Mouse (Mus musculus) MEL-GATA-1-ER (cell line): ENCODE results near the gene Zbtb1.
"Not testable (repeated sequence)": the region's sequence is repeated elsewhere in the genome, so short reads cannot be mapped to it uniquely, and the experiment has no call there.

Source experiments
- DNase-seq: peaks from one replicate; pipeline ENCODE4 v3.0.0-alpha.2; 2012; ENCODE audit warnings: low read depth; ENCODE audit errors: extremely low read depth

The Zbtb1 gene

DNA sequence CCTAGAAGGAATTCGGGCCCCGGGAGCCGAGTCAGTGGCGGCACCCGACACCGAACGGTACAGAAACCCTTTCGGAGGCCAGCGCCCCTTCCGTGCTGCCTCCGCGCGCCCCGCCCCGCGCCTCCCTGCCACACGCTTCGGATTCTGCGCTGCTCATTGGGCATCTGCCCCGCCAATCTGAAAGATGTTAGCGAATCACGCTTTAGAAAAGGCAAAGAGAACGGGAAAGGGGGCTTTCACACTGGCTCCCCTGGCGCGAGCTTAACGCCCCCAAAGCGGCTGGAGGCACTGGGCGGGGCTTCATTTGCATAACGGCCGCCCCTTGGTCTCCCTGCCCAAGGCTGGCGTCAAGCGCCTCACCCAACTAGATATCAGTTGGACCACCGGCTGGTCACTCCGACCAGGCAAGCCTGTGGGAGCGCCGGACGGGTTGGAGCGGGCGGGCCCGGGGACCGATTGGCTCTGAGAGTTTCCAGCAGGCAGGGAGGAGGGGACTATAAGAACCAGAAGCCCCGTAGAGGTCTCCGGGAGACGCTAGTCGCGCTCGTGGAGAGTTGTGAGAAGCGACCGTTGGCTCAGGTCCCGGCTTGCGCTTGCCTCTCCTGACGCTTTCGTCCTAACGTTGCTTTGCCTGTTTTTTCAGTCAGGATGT, 33.9 kb downstream of the Zbtb1 start, which contains the start of gene Hspa2:
TSS of gene Hspa2 (plus strand) at position 291 of the 652 bp plus-strand sequence.
- DNase-seq, result peak; percentile 96

DNA sequence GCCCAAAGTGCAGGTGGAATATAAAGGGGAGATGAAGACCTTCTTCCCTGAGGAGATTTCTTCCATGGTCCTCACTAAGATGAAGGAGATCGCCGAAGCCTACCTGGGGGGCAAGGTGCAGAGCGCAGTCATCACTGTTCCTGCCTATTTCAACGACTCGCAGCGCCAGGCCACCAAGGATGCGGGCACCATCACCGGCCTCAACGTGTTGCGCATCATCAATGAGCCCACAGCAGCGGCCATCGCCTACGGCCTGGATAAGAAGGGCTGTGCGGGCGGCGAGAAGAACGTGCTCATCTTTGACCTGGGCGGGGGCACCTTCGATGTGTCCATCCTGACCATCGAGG, 34.7 kb downstream of the Zbtb1 start:
- DNase-seq, result no peak

DNA sequence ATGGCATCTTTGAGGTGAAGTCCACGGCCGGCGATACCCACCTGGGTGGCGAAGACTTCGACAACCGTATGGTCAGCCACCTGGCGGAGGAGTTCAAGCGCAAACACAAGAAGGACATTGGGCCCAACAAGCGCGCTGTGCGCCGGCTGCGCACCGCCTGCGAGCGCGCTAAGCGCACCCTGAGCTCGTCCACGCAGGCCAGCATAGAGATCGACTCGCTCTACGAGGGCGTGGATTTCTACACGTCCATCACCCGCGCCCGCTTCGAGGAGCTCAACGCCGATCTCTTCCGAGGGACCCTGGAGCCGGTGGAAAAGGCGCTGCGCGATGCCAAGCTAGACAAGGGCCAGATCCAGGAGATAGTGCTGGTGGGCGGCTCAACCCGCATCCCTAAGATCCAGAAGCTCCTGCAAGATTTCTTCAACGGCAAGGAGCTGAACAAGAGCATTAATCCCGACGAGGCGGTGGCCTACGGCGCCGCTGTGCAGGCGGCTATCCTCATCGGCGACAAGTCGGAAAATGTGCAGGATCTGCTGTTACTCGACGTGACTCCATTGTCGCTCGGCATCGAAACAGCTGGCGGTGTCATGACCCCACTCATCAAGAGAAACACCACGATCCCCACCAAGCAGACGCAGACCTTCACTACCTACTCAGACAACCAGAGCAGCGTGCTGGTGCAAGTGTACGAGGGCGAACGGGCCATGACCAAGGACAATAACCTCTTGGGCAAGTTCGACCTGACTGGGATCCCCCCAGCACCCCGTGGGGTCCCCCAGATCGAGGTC, 35.3 kb downstream of the Zbtb1 start:
- no peak for DNase-seq

DNA sequence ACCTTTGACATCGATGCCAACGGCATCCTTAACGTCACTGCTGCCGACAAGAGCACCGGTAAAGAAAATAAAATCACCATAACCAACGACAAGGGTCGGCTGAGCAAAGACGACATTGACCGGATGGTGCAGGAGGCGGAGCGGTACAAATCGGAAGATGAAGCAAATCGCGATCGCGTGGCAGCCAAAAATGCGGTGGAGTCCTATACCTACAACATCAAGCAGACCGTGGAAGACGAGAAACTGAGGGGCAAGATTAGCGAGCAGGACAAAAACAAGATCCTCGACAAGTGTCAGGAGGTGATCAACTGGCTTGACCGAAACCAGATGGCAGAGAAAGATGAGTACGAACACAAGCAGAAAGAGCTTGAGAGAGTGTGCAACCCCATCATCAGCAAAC, 35.9 kb downstream of the Zbtb1 start:
- no peak for DNase-seq

DNA sequence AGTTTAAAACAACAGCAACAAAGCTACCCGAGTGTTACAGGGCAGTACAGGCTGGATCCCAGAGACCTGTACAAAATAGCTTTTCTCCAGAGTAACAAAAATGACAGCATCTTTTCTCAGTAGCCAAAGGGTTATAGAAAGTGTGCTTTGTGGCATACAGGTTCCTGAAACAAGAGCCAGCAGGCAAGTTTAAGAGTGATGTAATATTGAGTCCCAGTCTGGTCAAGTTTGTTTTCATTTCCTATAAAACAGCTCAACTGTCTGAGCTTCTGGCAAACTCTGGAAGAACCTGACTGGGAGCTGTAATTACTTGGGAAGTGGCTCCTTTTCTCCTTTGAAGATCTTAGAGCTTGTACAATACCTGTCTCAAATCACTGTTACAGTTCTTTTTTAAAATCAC, 37.1 kb downstream of the Zbtb1 start:
- DNase-seq, result no peak

DNA sequence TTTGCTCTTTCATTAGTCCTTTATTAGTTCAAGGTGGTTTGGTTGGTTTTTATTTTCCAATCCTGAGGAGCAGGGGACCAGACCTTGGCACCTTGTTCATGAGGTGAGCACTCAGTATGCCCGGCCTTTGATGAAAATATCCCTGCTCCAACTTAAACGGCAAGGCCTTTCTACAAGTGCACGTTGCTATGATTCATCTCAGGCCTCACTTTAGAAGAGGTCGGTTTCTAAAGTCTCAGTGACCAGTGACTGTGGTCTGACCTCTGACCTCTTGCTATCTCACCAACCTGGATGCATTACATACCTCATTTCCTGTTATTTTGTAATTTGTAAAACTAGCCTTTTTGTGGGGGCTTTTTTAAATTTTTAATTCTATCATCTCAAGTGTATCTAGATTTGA, 39.1 kb downstream of the Zbtb1 start:
- DNase-seq, result no peak

DNA sequence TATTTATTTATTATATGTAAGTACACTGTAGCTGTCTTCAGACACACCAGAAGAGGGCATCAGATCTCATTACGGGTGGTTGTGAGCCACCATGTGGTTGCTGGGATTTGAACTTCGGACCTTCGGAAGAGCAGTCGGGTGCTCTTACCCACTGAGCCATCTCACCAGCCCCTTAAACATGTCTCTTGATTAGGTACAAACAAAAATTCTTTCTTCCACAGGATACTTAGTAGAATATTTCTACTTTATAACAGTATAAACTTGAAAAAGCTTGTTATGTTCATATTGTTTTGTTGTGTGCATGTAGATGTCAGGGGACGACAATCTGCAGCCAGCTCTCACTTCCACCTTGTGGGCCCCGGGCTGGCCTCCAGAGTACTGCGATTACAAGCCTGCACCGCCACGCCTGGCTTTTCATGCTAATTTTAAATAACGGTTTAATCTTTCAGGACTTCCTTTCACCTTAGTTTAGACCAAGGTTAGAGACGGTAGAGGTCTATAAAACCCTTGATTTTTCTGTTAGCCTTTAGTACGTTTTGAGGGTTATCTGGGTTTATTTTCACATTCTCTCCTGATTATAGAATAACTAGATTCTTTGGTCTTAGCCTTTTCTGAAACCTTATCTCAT, 45.4 kb downstream of the Zbtb1 start:
- peak; percentile 36 for DNase-seq

DNA sequence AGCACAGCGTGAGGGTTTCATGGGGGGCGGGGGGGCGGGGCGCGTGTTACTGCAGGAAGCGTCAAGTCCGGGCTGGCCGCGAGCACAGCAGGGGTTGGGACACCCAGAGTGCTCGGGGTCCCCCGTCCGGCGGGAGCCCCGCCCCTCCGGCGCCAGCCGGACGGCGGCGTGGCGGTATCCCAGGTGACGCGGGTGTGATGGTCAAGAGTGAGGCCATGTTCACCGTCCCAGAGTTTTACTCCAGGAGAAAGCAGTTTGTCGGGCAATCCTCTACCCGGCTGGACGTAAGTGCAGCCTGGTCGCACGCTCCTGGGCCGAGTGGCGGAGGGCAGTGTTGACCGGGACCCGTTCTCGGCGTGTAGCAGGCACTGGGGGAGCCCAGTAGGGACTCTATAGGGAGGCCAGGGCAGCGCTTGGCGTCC, 47.4 kb downstream of the Zbtb1 start, which contains the start of gene Ppp1r36:
TSS of gene Ppp1r36 (plus strand) at position 106 of the 422 bp plus-strand sequence.
- no peak for DNase-seq

DNA sequence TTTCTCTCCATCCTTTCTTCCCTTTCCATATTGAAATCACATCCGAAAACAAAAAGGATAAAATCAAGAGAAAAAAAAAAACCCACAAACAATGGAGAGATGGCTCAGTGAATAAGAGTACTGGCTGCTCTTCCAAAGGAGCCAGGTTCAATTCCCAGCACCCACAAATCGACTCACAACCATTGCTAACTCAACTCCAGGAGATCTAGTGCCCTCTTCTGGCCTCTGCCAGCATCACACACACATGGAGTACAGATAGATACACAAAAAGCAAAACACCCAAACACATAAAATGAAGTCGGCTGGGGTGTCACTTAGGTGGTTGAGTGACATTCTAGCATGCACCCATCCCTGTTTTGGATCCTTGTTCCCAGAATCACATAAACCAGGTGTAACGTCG, 48.3 kb downstream of the Zbtb1 start:
- DNase-seq, result no peak

DNA sequence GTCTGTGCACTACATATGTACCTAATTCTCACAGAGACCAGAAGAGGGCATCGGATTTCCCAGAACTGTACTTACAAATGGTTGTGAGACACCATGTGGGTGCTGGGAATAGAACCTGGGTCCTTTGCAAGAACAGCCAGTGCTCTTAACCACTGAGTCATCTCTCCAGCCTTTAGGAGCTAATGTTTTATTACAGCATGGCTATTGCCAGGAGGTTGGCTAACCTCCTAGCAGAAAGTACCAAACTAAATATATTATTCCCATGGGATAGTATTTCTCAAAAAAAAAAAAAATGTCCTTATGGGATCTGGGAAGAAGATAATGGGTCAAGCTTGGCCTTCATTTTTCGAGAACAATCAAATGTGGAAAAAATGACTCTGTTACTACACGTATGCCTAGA, 55.2 kb downstream of the Zbtb1 start:
- no peak for DNase-seq

DNA sequence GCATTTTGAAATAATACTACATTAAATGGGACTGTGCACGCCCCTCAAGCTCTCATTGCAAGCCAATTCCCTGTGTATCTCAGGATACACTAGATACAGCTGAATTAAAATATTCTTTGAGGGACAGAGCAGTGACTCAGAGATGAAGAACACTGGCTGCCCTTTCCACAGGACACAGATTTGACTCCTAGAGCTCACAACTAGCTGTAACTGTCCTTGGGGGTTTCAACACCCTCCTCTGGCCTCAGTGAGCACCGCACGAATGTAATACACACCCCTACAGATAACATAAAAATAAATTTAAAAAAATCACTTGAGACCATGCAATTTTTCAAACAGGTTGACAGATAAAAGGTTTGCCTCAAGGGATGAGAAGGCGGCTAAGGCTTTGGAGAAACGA, 57.5 kb downstream of the Zbtb1 start:
- DNase-seq, result no peak

DNA sequence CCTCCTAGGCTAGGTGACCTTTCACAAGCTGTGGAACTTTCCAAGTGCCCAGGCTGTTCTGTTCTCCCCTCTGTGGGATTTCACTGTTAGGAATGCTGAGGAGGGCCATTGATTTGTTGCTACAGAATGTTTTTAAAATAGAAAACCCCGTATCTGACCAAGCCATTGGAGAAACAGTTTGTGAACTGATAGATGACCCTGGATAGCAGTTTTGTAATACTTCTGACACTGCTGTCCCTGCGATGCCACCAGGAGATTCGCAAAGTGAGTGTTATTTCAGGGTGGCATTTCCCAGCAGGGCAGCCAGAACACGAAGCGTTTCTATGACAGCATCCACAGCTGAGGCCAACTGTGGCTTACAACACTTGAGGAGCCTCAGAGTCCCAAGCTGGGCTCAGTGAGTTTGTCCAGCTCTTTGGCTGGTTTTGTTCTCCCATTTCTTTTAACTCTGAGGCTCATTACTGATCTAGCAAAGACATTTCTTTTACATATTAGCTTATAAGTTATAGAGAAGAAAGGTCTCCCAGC, 60.9 kb downstream of the Zbtb1 start:
- no peak for DNase-seq

DNA sequence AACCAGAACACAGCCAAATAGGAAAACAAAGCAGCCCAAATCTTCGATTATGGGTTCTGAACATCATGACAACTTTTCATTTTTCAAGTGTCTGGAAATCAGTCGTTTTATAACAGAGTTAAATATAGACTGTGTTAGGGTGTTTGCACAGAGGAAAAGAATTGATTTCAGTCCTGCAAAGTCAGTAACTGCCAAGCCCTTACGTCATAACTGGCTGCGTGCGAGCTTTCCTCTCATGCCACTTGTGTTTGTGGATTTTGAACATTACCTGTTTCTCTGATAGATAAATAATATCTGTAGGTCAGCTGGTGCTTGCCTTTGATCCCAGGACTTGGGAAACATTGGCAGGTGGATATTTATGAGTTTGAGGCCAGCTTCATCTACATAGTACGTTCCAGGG, 61.4 kb downstream of the Zbtb1 start:
- no peak for DNase-seq

DNA sequence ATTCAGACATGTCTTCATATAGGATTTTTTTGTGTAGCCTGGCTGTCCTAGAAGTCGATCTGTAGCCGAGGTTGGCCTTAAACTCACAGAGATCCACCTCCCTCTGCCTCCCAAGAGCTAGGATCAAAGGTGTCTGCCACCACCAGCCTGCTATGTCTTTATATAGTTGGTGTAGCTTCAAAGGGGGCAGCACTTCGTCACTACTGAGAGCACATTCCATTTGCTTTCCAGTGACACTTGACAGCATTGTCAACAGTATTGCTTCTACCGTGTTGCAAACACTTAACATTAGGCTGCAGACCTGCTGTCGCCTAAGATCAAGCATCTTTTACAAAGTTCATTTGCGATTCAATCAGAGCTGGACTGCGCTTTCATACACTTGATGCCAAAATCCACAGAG, 64.0 kb downstream of the Zbtb1 start:
- DNase-seq, result no peak

DNA sequence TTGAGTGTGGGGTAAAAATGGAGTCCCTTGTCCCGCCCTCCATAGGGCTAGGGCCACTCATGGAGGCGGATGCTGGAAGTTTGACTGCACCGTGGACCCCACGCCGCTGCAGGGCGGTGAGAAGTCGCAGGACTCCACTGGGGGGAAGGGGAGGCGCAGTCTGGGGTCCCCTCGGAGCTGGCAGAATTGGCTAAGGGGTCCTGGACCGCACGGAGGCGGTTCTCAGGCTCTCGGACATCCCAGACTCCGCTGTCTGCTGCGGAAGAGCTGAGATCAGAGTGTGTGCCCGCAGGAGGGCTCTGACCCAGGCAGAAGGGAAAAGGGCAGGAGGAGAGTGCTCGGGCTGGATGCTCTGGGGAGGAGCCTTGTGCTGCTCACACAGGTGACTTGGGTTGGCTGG, 65.0 kb downstream of the Zbtb1 start:
- no peak for DNase-seq

DNA sequence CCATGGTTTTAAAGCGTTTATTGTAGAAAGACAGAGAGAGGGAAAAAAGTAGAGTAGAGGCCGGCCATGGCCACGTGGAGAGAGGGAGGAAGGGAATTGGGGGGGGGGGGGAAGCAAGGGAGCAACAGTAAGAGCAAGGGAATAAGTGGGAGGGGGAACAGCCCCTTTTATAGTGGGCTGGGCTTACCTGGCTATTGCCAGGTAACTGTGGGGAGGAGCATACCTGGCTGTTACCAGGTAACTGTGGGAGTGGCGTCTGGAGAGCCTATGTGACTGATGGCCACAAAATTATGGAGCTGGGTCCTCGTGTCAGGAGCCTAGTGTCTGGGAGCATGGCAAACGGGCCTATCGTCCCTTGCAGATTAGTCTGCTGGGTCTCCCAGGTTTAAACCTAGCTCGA, 65.5 kb downstream of the Zbtb1 start:
- DNase-seq, result no peak

DNA sequence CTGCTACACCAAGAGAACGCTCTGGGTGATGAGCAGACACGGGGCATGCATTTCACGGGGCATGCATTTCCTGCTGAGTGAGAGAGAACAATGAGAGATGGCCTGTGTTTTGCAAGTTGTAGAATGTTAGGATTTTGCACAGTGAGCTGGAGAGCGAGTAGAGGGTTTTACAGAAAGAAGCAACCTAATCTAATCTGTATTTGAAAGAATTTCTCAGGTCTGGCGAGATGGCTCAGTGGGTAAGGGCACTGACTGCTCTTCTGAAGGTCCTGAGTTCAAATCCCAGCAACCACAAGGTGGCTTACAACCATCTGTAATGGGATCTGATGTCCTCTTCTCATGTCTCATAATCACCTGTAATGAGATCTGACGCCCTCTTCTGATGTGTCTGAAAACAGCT, 73.4 kb downstream of the Zbtb1 start:
- DNase-seq, result not testable (repeated sequence)

DNA sequence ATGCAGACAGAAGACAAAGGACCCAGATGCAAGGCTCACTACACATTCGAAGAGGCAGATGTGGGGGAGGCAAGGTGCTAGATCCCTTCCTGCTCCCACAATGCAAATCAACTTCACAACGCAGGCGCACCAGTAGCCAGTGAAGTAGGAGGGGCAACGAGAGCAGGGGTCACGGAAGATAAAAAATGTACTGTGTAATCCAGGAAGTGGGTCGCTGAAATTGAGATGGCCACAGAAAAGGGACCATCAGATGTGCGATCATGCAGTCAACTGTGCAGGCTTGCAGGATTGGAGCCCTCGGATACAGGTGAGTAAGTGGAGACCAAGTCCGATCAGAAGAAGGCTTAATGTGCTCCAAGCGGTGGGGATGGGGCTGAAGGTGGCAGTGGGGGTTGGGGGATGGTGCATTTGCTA, 74.3 kb downstream of the Zbtb1 start:
- DNase-seq, result peak; percentile 74

DNA sequence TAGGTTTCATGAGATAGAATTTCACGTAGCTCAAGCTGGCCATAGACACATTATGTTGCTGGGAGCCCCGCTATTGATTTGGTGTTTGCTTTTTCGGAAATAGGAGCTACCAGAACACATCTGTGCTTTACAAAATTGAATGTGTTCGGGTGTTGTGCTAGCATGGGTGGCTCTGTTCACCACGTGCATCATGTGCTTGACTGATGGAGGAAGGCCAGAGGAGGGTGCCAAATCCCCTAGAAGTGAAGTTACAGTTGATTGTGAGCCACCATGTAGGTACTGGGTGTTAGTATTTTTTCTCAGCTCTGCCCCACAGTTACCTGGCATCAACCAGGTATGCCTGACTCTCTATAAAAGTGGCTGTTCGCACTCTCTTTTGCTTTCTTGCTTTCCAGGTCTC, 74.8 kb downstream of the Zbtb1 start:
- DNase-seq, result no peak

DNA sequence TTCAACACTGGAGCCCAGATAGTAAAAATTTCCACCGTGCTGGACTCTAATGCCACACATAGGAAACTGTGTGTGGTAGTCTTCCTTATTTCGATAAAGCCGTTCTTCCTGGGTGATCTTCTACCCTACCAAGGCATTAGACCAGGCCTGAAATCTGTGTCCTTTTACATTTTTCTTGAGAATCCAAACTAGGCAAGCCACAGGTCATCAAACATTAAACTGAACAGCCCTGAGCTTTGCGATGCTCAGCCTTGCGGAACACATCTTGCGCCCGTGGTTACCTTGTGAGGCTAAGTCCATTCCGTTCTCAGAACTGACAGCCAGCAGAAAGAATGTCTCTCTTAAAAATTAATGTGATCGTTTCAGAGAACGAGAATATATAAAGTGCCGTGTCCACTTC, 76.1 kb downstream of the Zbtb1 start:
- no peak for DNase-seq
